Mouse (Mus musculus) heart, embryonic 11.5 days (tissue): ENCODE data around the gene Gipc1. TPM values are rescaled to one million over a fixed set of nuclear protein-coding genes. Genes with fewer than 3 reads are reported as not detected.

Experiments used
- ATAC-seq: fragments of 200-750 bp; cut with Nextera tagmentation; replicated peaks from 2 replicates; pipeline ENCODE4 v1.8.0; 2017; ENCODE audit warnings: moderate library complexity; ENCODE audit not compliant: insufficient number of reproducible peaks, low FRiP score, low TSS enrichment
- H3K27ac ChIP-seq: fragments of 300-500 bp; sonication (generic); 2 replicates; pipeline ENCODE4 v1.5.1; 2014; ENCODE audit warnings: mild to moderate bottlenecking, low read depth, low read length
- H3K27me3 ChIP-seq: fragments of 300-500 bp; sonication (generic); 2 replicates; pipeline ENCODE4 v1.6.1; 2014; ENCODE audit warnings: mild to moderate bottlenecking, low read length, mixed read lengths; ENCODE audit not compliant: control insufficient read depth, insufficient read depth
- H3K36me3 ChIP-seq: fragments of 300-500 bp; sonication (generic); 2 replicates; pipeline ENCODE4 v1.6.1; 2014; ENCODE audit warnings: mild to moderate bottlenecking, low read length, moderate library complexity, mixed read lengths; ENCODE audit not compliant: control insufficient read depth, insufficient read depth
- H3K4me1 ChIP-seq: fragments of 300-500 bp; sonication (generic); 2 replicates; pipeline ENCODE4 v1.6.1; 2014; ENCODE audit warnings: low read length; ENCODE audit not compliant: control insufficient read depth, insufficient read depth
- H3K4me2 ChIP-seq: fragments of 300-500 bp; sonication (generic); 2 replicates; pipeline ENCODE4 v1.6.1; 2014; ENCODE audit warnings: mild to moderate bottlenecking, moderate library complexity
- H3K4me3 ChIP-seq: fragments of 300-500 bp; sonication (generic); 2 replicates; pipeline ENCODE4 v1.5.1; 2014; ENCODE audit warnings: low read depth, low read length
- H3K9ac ChIP-seq: fragments of 300-500 bp; sonication (generic); 2 replicates; pipeline ENCODE4 v1.6.1; 2014; ENCODE audit warnings: mild to moderate bottlenecking, low read depth, low read length, moderate library complexity
- H3K9me3 ChIP-seq: fragments of 300-500 bp; sonication (generic); replicated peaks from 2 replicates; pipeline ENCODE4 v1.6.1; 2016; ENCODE audit warnings: low read length; ENCODE audit not compliant: control insufficient read depth
- WGBS: fragments of 180-500 bp; shearing (Covaris S2); extraction: QIAGEN DNeasy Blood & Tissue Kit; methylation state at CpG from one replicate; pipeline ENCODE4 v1.1.7; 2014; ENCODE audit not compliant: insufficient replicate concordance; 5-methylcytosine and 5-hydroxymethylcytosine counted together
- polyA plus RNA-seq: library from polyadenylated mRNA; unstranded; fragments of >200 nt; fragmentation: Nextera tagmentation; extraction: Ambion mirVana; gene quantifications from 2 replicates; pipeline ENCODE4 v1.2.1, GENCODE M21; 2014

Gene Gipc1
- polyA plus RNA-seq = 171 and 180 TPM in 2 replicates

- 5% methylated on average over 47 of the region's 50 CpGs for WGBS
- peaks cover 12% of the 10 kb centered on the region for H3K4me1 ChIP-seq
- peak within 1 kb of the TSS; percentile 80 for H3K9ac ChIP-seq
- no peaks in the 10 kb centered on the region for H3K9me3 ChIP-seq
- H3K27me3 ChIP-seq = no peaks in the 10 kb centered on the region
- no peaks in the 10 kb centered on the region for H3K36me3 ChIP-seq
- peak within 1 kb of the TSS; percentile 73 for H3K27ac ChIP-seq
- peak within 1 kb of the TSS; percentile 84 for H3K4me3 ChIP-seq
- peak within 1 kb of the TSS; percentile 97 for H3K4me2 ChIP-seq
- ATAC-seq = peak; percentile 91
These were observed at the start of gene Gipc1 for GRCm38 (mm10) chr8:83652030-83652743. TSS of gene Gipc1 (plus strand) at chr8:83652677.

- peak; percentile 98 for ATAC-seq
- peak within 1 kb of the TSS; percentile 99 for H3K27ac ChIP-seq
- H3K4me1 ChIP-seq = peaks cover 18% of the 10 kb centered on the region
- WGBS = under 1% methylated on average over 68 of the region's 69 CpGs
- no peaks in the 10 kb centered on the region for H3K27me3 ChIP-seq
- H3K4me3 ChIP-seq = peak within 1 kb of the TSS; percentile 89
- H3K4me2 ChIP-seq = peak within 1 kb of the TSS; percentile 92
- peaks cover 20% of the 10 kb centered on the region for H3K36me3 ChIP-seq
- peak within 1 kb of the TSS; percentile 98 for H3K9ac ChIP-seq
- no peaks in the 10 kb centered on the region for H3K9me3 ChIP-seq
These were observed 44.6 kb upstream of the Gipc1 start, which contains the start of the genes Tecr and Dnajb1 for GRCm38 (mm10) chr8:83607661-83608397. TSS of gene Tecr (minus strand) at chr8:83607971. TSS of gene Dnajb1 (plus strand) at chr8:83608193.

GRCm38 (mm10) chr8:83608398-83608829 is 44.1 kb upstream of the Gipc1 start:
- Histone ChIP-seq H3K4me3 (peak overlapping the region; percentile 89), H3K4me2 (peak overlapping the region; percentile 92), H3K27me3 (no peaks in the 10 kb centered on the region), H3K4me1 (peaks cover 18% of the 10 kb centered on the region), H3K27ac (peak overlapping the region; percentile 99), H3K36me3 (peaks cover 23% of the 10 kb centered on the region), H3K9me3 (no peaks in the 10 kb centered on the region), H3K9ac (peak overlapping the region; percentile 98)
- under 1% methylated on average over 51 of the region's 51 CpGs for WGBS
- peak; percentile 78 for ATAC-seq

- 32% methylated on average over 9 of the region's 9 CpGs for WGBS
- no peak for ATAC-seq
- peak overlapping the region; percentile 89 for H3K4me3 ChIP-seq
- H3K4me1 ChIP-seq = peaks cover 18% of the 10 kb centered on the region
- H3K27me3 ChIP-seq = no peaks in the 10 kb centered on the region
- H3K27ac ChIP-seq = peak overlapping the region; percentile 99
- peak overlapping the region; percentile 98 for H3K9ac ChIP-seq
- peaks cover 26% of the 10 kb centered on the region for H3K36me3 ChIP-seq
- H3K9me3 ChIP-seq = no peaks in the 10 kb centered on the region
- H3K4me2 ChIP-seq = peak overlapping the region; percentile 92
These were observed 43.4 kb upstream of the Gipc1 start for GRCm38 (mm10) chr8:83609086-83609485.

- Histone ChIP-seq H3K4me1 (peaks cover 18% of the 10 kb centered on the region), H3K9ac (peak overlapping the region; percentile 98), H3K36me3 (peaks cover 26% of the 10 kb centered on the region), H3K27ac (no peak overlapping the region), H3K4me3 (peak overlapping the region; percentile 89), H3K9me3 (no peaks in the 10 kb centered on the region), H3K4me2 (peak overlapping the region; percentile 92), H3K27me3 (no peaks in the 10 kb centered on the region)
- no peak for ATAC-seq
- 87% methylated on average over 10 of the region's 10 CpGs for WGBS
These were observed 42.8 kb upstream of the Gipc1 start for GRCm38 (mm10) chr8:83609547-83610180.

GRCm38 (mm10) chr8:83611921-83612320 is 40.6 kb upstream of the Gipc1 start:
- Histone ChIP-seq H3K4me3 (no peak overlapping the region), H3K27me3 (no peaks in the 10 kb centered on the region), H3K27ac (no peak overlapping the region), H3K4me1 (peaks cover 16% of the 10 kb centered on the region), H3K9me3 (no peaks in the 10 kb centered on the region), H3K36me3 (peaks cover 26% of the 10 kb centered on the region), H3K4me2 (no peak overlapping the region), H3K9ac (no peak overlapping the region)
- ATAC-seq = no peak
- WGBS = 93% methylated on average over 4 of the region's 4 CpGs

- Histone ChIP-seq H3K9me3 (no peaks in the 10 kb centered on the region), H3K4me1 (peaks cover 13% of the 10 kb centered on the region), H3K4me2 (no peak overlapping the region), H3K9ac (no peak overlapping the region), H3K27me3 (no peaks in the 10 kb centered on the region), H3K36me3 (peaks cover 26% of the 10 kb centered on the region), H3K4me3 (no peak overlapping the region), H3K27ac (no peak overlapping the region)
- no peak for ATAC-seq
- 98% methylated on average over 4 of the region's 4 CpGs for WGBS
These were observed 38.8 kb upstream of the Gipc1 start for GRCm38 (mm10) chr8:83613695-83614094.

- Histone ChIP-seq H3K9me3 (no peaks in the 10 kb centered on the region), H3K4me3 (no peak overlapping the region), H3K27me3 (no peaks in the 10 kb centered on the region), H3K27ac (no peak overlapping the region), H3K4me1 (no peaks in the 10 kb centered on the region), H3K9ac (no peak overlapping the region), H3K36me3 (peaks cover 16% of the 10 kb centered on the region), H3K4me2 (no peak overlapping the region)
- no peak for ATAC-seq
These were observed 35.9 kb upstream of the Gipc1 start for GRCm38 (mm10) chr8:83616625-83617024.
